Mouse (Mus musculus) hindbrain, postnatal 0 days (tissue): ENCODE results near the gene Kifc3. TPM values are rescaled to one million over a fixed set of nuclear protein-coding genes. Genes with fewer than 3 reads are reported as not detected.
A peak's percentile ranks its signal among the peaks of the same experiment; 100 is the strongest.

Source experiments
- ATAC-seq: fragments of 200-750 bp; cut with Nextera tagmentation; 2 replicates; pipeline ENCODE4 v1.8.0; 2017; ENCODE audit warnings: mild to moderate bottlenecking, moderate TSS enrichment, moderate library complexity
- DNase-seq: peaks from one replicate; pipeline ENCODE4 v3.0.0-alpha.2; 2015; ENCODE audit warnings: low spot score
- H3K27ac ChIP-seq: fragments of 300-500 bp; sonication (generic); 2 replicates; pipeline ENCODE4 v1.5.1; 2014; ENCODE audit warnings: mild to moderate bottlenecking
- H3K27me3 ChIP-seq: fragments of 300-500 bp; sonication (generic); 2 replicates; pipeline ENCODE4 v1.6.1; 2014; ENCODE audit warnings: low read length, mixed read lengths; ENCODE audit not compliant: insufficient read depth
- H3K36me3 ChIP-seq: fragments of 300-500 bp; sonication (generic); 2 replicates; pipeline ENCODE4 v1.6.1; 2014; ENCODE audit warnings: low read length, mixed read lengths; ENCODE audit not compliant: insufficient read depth
- H3K4me1 ChIP-seq: fragments of 300-500 bp; sonication (generic); 2 replicates; pipeline ENCODE4 v1.6.1; 2014; ENCODE audit warnings: antibody characterized with exemption, low read length, mixed read lengths; ENCODE audit not compliant: insufficient read depth
- H3K4me2 ChIP-seq: fragments of 300-500 bp; sonication (generic); 2 replicates; pipeline ENCODE4 v1.6.1; 2014; ENCODE audit warnings: low read depth, mild to moderate bottlenecking, low read length, moderate library complexity, mixed read lengths
- H3K4me3 ChIP-seq: fragments of 300-500 bp; sonication (generic); 2 replicates; pipeline ENCODE4 v1.5.1; 2014; ENCODE audit warnings: low read length
- H3K9ac ChIP-seq: fragments of 300-500 bp; sonication (generic); replicated peaks from 2 replicates; pipeline ENCODE4 v1.6.1; 2014; ENCODE audit warnings: mild to moderate bottlenecking, low read length, moderate library complexity, mixed read lengths
- H3K9me3 ChIP-seq: fragments of 300-500 bp; sonication (generic); 2 replicates; pipeline ENCODE4 v1.6.1; 2016; ENCODE audit warnings: low read length, mixed read lengths
- CTCF ChIP-seq: IDR thresholded peaks from 2 replicates; pipeline ENCODE4 v1.5.1; 2016; ENCODE audit warnings: antibody characterized with exemption, control low read depth, low read depth
- WGBS: fragments of 180-500 bp; shearing (Covaris S2); extraction: QIAGEN DNeasy Blood & Tissue Kit; methylation state at CpG from one replicate; pipeline ENCODE4 v1.1.7; 2014; 5-methylcytosine and 5-hydroxymethylcytosine counted together
- polyA plus RNA-seq: library from polyadenylated mRNA; unstranded; fragments of >200 nt; fragmentation: Nextera tagmentation; extraction: Ambion mirVana; gene quantifications from 2 replicates; pipeline ENCODE4 v1.2.1, GENCODE M21; 2015
- total RNA-seq: library from RNA; depleted of rRNA; stranded (reverse); fragments of >200 nt; gene quantifications from 2 replicates; pipeline ENCODE4 v1.2.3, GENCODE M21; 2014

Kifc3 gene
- total and polyA plus RNA-seq, 2 experiments from 2014 or later, result 29.0 to 50.2 TPM

DNA sequence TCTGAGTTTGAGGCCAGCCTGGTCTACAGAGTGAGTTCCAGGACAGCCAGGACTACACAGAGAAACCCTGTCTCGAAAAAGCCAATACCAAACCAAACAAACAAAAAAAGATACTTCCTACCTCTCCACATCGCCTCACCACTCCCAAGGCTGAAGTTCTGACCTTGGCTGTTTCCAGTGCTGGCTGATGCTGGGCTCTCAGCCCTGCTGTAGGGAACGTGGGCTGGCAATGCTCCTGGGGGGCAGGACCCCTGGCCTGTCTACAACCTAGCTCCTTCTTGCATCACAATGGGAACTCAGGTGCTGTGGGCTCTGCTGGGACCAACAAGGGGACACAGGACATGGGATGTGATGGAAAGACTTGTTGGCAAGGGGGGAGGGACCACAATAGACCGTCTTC, 89.5 kb downstream of the Kifc3 start:
- Histone ChIP-seq H3K27me3 (no peaks in the 10 kb centered on the region), H3K4me2 (no peak overlapping the region), H3K9me3 (no peaks in the 10 kb centered on the region), H3K9ac (no peak overlapping the region), H3K27ac (no peak overlapping the region), H3K4me3 (no peak overlapping the region), H3K4me1 (no peaks in the 10 kb centered on the region), H3K36me3 (no peaks in the 10 kb centered on the region)
- no peak for TF ChIP-seq CTCF
- WGBS, result 82% methylated on average over 4 of the region's 4 CpGs
- DNase-seq, result no peak
- no peak for ATAC-seq

DNA sequence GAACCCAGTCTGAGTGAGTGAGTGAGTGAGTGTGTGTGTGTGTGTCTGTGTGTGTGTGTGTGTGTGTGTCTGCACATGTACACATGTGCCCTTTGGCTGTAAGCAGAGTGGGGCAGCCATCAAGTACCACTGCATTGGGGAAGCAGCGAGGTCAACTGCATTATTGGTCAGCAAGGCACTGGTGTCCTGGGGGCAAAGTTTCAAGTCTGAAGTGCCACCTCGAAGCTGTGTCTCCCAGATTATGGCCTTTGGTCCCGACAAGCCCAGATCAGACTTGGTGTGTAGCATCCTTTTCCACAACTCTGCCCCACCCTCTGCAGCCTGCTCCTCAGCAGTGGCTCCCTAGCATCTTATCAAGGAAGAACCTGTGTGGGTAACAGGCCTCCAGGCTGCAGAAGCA, 90.0 kb downstream of the Kifc3 start:
- Histone ChIP-seq H3K4me3 (no peak overlapping the region), H3K9ac (no peak overlapping the region), H3K27me3 (no peaks in the 10 kb centered on the region), H3K4me2 (no peak overlapping the region), H3K9me3 (no peaks in the 10 kb centered on the region), H3K4me1 (no peaks in the 10 kb centered on the region), H3K27ac (no peak overlapping the region), H3K36me3 (no peaks in the 10 kb centered on the region; the same call in 1 of the 2 replicates)
- WGBS, result 82% methylated on average over 3 of the region's 3 CpGs
- TF ChIP-seq CTCF, result no peak
- DNase-seq, result no peak
- no peak for ATAC-seq

DNA sequence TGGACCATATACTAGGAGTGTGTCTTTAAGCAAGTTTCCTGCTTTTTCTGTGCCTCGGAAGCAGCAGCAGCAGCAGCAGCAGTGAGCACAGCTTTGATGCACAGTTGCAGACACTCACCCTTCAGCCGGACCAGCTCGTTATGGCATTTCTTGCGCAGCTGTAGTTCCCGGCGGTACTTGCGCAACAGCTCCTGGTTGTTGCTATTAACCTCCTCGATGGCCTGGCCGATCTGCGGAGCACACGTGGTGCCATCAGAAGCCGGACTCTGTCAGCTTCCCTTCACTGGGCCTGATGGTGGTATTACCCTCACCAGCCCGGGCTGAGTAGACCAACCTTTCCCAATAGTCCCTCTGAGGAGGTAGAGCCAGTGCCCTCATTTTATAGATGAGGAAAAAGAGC, 95.3 kb downstream of the Kifc3 start:
- 88% methylated on average over 13 of the region's 13 CpGs for WGBS
- Histone ChIP-seq H3K27ac (no peak overlapping the region), H3K4me3 (no peak overlapping the region), H3K9me3 (no peaks in the 10 kb centered on the region), H3K4me1 (no peaks in the 10 kb centered on the region), H3K4me2 (no peak overlapping the region), H3K9ac (no peak overlapping the region), H3K27me3 (no peaks in the 10 kb centered on the region), H3K36me3 (peaks cover 25% of the 10 kb centered on the region)
- no peak for ATAC-seq
- TF ChIP-seq CTCF, result no peak
- no peak for DNase-seq

GRCm38 (mm10) chr8:95101972-95102371, 100.6 kb downstream of the Kifc3 start:
- no peak overlapping the region for H3K27ac ChIP-seq
- peak; percentile 63 for TF ChIP-seq CTCF
- DNase-seq (peak; percentile 16), ATAC-seq (no peak)
- 86% methylated on average over 4 of the region's 4 CpGs for WGBS
- no peaks in the 10 kb centered on the region for H3K9me3 ChIP-seq
- H3K4me3 ChIP-seq, result no peak overlapping the region
- no peak overlapping the region for H3K9ac ChIP-seq
- H3K27me3 ChIP-seq, result no peaks in the 10 kb centered on the region
- H3K4me1 ChIP-seq, result no peaks in the 10 kb centered on the region
- no peak overlapping the region for H3K4me2 ChIP-seq
- H3K36me3 ChIP-seq, result peaks cover 50% of the 10 kb centered on the region

GRCm38 (mm10) chr8:95099009-95099408, 103.6 kb downstream of the Kifc3 start:
- Histone ChIP-seq H3K4me1 (no peaks in the 10 kb centered on the region), H3K4me2 (no peak overlapping the region), H3K9me3 (no peaks in the 10 kb centered on the region), H3K36me3 (peaks cover 54% of the 10 kb centered on the region), H3K4me3 (no peak overlapping the region), H3K27ac (no peak overlapping the region), H3K9ac (no peak overlapping the region), H3K27me3 (no peaks in the 10 kb centered on the region)
- DNase-seq (peak; percentile 83), ATAC-seq (peak; percentile 75)
- 18% methylated on average over 5 of the region's 5 CpGs for whole genome bisulfite sequencing
- TF ChIP-seq CTCF, result peak; percentile 97

DNA sequence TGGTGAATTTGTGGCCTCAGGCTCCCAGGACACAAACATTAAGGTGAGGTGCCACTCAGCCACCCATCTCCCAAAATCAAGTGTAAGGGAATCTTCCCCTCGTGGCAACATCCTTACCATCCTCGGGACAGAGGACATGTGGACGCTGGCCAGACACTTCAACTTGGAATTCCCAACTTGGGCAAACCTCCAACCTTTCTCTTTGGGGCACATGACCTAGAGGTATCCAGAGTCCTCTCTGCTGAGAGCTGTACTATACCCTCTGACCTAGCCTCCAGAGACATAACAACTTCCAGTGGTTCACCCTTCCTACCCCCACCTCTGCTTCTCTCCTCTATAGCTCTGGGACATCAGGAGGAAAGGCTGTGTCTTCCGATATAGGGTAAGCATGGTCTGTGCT, 109.0 kb downstream of the Kifc3 start:
- WGBS, result 91% methylated on average over 4 of the region's 4 CpGs
- no peak for ATAC-seq

DNA sequence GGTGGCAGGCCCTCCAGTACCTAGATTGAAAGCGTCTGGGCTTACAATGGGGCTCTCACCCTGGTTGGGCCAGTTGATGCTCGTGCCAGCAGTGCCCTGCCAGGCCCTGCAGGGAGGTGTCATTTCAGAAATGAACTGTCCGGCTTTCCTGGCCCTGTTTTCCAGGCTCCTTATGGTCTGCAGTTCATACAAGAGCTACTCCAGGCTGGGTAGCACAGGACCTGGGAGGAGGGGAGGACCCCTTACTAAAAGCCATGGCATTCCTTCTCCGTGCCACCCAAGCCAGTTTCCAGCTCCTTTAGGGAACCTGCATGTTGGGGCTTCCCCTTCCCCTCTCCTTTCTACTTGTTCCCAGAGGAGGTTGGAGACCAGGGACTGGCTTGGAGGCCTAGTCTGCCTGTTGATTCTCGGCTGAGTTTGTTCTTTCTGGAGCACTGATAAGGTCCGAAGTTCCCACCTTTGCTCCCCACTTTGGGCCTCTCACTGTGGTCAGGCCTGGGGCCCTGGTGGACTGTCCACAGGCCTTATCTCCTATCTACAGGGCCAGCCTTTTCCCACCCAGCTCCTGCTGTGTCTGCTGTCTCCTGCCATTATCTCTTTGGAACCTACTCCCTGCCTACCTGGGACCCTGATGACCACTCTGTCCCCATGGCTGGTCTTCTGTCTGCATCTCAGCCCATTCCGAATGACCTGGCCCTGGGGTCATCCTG, 117.0 kb downstream of the Kifc3 start:
- H3K9ac ChIP-seq, result no peak overlapping the region
- DNase-seq (no peak), ATAC-seq (no peak)
- no peaks in the 10 kb centered on the region for H3K9me3 ChIP-seq
- H3K27ac ChIP-seq, result no peak overlapping the region
- H3K4me3 ChIP-seq, result no peak overlapping the region
- H3K27me3 ChIP-seq, result no peaks in the 10 kb centered on the region
- peaks cover 8% of the 10 kb centered on the region; the same call in 1 of the 2 replicates for H3K4me1 ChIP-seq
- H3K4me2 ChIP-seq, result no peak overlapping the region
- 83% methylated on average over 7 of the region's 7 CpGs for WGBS
- peaks cover 53% of the 10 kb centered on the region for H3K36me3 ChIP-seq
- TF ChIP-seq CTCF, result no peak

More for the DNA sequence above, 109.0 kb downstream of the Kifc3 start:
- Histone ChIP-seq H3K4me3 (no peak overlapping the region), H3K9ac (no peak overlapping the region), H3K27ac (no peak overlapping the region), H3K9me3 (no peaks in the 10 kb centered on the region), H3K4me2 (no peak overlapping the region), H3K36me3 (peaks cover 72% of the 10 kb centered on the region), H3K27me3 (no peaks in the 10 kb centered on the region), H3K4me1 (no peaks in the 10 kb centered on the region)
- TF ChIP-seq CTCF, result no peak
- DNase-seq, result no peak
